Mouse (Mus musculus) layer of hippocampus, adult 2 months (tissue): ENCODE measurements around the gene N4bp2. TPM values are rescaled to one million over a fixed set of nuclear protein-coding genes. Genes with fewer than 3 reads are reported as not detected.

Experiments
- DNase-seq, 2 experiments: peaks; one replicate each; pipeline ENCODE4 v3.0.0; 2022; ENCODE audit warnings: low spot score in 2 of 2
- H3K27ac ChIP-seq: fragments of 200-600 bp; 2 replicates; pipeline ENCODE4 v1.8.1; 2022
- H3K4me3 ChIP-seq: fragments of 200-600 bp; 2 replicates; pipeline ENCODE4 v1.8.1; 2022; ENCODE audit warnings: mild to moderate bottlenecking
- CTCF ChIP-seq: fragments of 200-600 bp; conservative IDR thresholded peaks from 2 replicates; pipeline ENCODE4 v1.8.1; 2022; ENCODE audit warnings: antibody characterized with exemption, mild to moderate bottlenecking, moderate library complexity
- total RNA-seq, 2 experiments: library from RNA; stranded (reverse); gene quantifications; 2 replicates each; pipeline ENCODE4 v1.2.3; 2021

The N4bp2 gene
- total RNA-seq, 2 experiments from 2014 or later: 9.7 to 11.9 TPM

DNA sequence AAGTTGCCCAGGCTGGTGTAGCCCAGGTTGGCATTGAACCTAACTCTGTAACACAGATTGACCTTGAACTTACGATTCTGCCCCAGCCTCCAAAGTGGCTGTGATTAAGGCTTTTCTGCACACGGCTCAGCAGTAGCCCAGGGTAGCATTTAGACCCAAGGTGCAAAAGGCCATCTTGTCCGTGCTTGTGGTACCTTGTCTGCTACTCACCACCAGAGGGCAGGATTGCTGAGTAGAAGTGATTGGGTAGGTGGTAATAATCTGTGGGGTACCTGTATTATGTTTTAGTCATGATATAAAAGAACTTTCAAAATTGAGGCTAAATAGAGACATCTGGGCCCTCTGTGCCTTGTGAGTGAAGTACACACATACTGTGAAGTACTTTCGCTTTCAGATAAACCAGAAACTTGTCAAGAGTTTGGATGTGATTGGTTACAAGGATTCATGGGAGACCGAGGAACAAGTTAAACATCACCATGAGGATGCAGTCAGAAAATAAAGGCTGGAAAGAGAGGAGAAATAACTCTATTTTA is 60.3 kb downstream of the N4bp2 start:
- peak in 1 of 2 experiments; percentile 35 for DNase-seq
- H3K4me3 ChIP-seq: no peak overlapping the region
- TF ChIP-seq CTCF: peak; percentile 86
- no peak overlapping the region for H3K27ac ChIP-seq

DNA sequence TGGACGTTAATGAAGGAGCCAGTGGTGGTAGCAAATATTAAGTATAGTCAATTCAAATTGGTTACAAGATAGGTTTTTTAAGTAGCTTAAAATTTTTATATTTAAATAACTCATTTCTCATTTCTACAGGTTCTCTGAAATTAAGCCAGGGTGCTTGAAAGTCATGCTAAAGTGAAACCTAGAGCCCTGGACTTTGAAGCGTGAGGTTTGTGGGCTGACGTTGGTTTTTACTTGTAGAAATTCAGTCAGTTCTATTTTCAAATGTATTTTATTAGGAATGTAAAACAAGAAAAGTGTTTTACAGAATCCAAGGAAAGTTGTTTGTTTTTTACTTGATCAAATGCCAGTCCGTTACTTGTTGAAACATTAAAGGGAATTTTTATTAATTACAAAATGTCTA is 63.2 kb downstream of the N4bp2 start:
- TF ChIP-seq CTCF: no peak
- no peak overlapping the region for H3K4me3 ChIP-seq
- no peak for DNase-seq
- no peak overlapping the region for H3K27ac ChIP-seq

DNA sequence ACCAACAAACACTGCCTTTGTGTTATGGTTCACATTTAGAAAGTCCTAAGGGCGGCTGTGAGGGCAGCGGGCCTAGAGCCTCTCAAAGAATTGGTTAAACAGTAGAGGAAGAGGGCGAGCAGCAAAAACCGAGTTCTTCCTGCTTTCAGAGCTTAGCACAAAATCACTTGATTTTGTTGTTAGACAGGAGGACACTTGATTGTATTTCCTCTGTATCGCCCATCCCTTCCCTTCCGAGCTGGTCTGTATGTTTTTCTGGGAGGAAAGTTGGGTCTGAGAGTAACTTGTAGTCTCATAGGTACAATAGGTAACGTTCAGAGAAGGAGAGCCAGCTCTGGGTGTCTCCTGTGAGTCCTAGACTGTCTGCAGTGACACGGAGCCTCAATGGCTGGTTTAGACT is 63.8 kb downstream of the N4bp2 start:
- DNase-seq: no peak
- H3K27ac ChIP-seq: no peak overlapping the region
- TF ChIP-seq CTCF: no peak
- no peak overlapping the region for H3K4me3 ChIP-seq

DNA sequence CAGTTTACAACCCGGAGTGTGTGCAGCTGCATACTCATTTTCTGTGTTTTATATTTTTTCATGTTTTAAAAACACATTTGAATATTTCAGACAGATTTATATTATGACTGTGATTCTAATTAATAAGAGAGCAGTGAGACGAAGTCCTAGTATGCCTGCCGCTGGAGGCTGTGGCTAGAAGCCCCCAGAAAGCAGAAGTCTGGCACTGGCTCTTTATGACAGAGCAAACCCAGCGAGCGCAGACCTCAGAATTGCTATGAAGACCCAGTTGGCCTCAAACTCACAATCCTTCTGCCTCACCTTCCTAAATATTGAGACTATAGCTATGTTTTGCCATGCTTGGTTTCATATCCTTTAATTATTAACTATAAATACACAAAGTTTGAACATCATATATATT is 64.9 kb downstream of the N4bp2 start:
- no peak overlapping the region for H3K4me3 ChIP-seq

DNA sequence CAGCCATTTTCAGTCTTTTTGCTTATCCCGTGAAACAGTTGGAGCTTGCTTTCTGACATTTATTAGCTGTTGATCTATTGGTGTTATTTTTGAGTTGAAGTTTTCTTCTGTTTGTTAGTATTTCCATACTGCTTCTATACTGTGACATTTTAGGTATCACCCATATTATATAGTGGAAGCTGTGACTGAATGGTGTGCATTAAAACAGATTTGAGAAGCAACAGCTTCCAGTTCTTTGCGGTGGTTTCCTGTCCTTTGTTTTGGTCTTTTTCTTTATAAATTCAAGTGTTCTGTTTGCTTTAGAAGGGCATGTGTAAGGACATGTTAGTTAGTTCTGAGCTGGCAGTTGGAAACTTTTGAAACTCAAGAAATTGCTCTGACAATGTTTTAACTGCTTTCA is 65.7 kb downstream of the N4bp2 start:
- Histone ChIP-seq H3K27ac (no peak overlapping the region), H3K4me3 (no peak overlapping the region)
- no peak for DNase-seq
- no peak for TF ChIP-seq CTCF

More for the DNA sequence above, 64.9 kb downstream of the N4bp2 start:
- no peak for TF ChIP-seq CTCF
- H3K27ac ChIP-seq: no peak overlapping the region
- no peak for DNase-seq

DNA sequence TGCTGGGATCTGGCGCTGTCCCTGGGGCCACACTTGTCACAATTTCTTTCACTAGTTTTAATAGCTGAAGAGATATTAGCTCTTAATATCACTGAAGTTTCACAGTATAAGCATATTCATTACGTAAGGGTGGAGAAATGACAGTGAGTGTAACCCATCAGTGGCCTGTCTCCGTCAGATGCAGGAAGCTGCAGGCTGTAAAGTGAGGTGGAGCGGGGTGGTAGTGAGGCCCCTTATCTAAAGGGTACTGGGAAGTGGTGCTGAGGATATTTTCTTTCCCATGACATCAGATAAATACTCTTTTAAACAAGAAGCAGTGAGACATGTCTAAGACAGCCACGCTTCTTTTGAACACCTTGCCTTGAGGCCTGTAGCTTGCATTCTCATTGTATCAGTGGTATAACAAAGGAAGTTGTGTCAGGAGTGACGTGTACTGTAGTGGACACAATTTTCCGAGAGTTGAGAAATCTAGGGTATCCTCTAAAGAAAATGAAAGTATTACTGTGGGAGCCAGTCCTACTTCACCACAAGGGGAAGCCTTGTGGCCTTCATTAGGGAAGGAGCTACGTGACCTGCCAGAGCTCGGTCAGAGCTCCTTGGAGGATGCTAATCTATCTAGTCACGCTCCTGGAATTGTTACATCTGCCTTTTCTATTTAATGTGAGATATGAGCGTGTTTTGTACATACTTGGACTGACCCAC is 68.7 kb downstream of the N4bp2 start:
- TF ChIP-seq CTCF: peak; percentile 19
- no peak overlapping the region for H3K4me3 ChIP-seq
- no peak for DNase-seq
- no peak overlapping the region for H3K27ac ChIP-seq

DNA sequence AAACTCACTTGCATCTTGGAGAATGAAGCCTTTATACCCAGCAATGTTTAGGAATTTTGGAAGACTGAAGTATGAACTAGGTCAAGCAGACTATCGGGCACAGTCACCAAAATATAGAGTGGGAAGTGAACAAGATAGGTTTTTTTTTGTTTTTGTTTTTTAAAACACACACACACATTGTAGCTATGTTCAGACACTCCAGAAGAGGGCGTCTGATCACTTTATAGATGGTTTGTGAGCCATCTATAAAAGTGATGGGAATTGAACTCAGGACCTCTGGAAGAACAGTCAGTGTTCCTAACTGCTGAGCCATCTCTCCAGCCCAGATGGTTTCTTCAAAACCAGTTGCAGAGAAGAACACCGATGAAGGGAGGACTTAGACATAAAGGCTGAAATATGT is 69.8 kb downstream of the N4bp2 start:
- Histone ChIP-seq H3K4me3 (no peak overlapping the region), H3K27ac (no peak overlapping the region)
- DNase-seq: no peak
- TF ChIP-seq CTCF: 0 out of 2 replicates have a peak, but pooled peaks have one; percentile 9

DNA sequence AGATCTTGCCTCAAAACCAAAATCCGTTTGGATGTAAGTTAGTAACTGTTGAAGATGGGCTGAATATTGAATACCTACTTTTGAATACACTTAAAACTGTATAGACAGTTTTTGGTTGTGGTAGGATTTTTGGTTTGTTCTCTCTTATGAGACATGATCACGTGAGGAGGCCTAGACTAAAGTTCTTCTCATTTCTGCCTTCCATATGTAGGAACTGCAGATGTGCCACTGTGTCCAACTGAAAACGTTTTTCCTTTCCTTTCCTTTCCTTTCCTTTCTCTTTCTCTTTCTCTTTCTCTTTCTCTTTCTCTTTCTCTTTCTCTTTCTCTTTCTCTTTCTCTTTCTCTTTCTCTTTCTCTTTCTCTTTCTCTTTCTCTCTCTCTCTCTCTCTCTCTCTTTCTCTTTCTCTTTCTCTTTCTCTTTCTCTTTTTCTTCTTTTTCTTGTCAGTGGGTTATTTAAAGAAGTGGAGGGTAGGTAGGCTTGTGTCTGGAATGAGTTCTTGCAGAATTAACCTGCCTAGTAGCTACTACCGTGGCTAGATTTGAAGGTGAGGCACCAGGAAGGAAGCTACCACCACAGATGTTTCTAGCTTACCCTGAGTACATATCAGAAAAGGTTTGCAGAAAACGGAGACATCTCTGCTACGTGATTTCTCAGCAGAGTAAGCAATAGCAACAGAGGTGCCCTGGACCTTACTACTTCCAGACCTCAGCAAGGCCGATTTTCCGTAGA is 70.6 kb downstream of the N4bp2 start:
- Histone ChIP-seq H3K4me3 (no peak overlapping the region), H3K27ac (no peak overlapping the region)
- DNase-seq: no peak
- TF ChIP-seq CTCF: no peak

DNA sequence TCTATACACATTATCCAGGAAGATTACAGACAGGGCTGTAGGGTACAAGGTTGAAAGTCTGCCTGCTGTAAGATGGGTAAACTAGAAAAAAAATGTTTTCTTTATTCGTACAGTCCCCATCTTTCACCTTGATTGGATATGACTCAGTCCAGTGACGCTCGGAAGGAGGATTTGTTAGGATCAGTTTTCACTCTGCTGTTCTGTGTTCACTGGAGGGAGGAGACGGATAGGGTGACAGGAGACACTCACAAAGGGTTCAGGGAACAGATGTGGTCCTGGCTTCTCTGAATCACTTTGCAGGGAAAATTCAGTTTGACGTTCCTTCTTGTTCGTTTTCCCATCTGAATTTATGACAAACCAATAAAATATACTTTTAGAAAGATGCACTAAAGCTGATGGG is 74.7 kb downstream of the N4bp2 start:
- no peak for DNase-seq
- no peak for TF ChIP-seq CTCF
- Histone ChIP-seq H3K4me3 (no peak overlapping the region), H3K27ac (no peak overlapping the region)

DNA sequence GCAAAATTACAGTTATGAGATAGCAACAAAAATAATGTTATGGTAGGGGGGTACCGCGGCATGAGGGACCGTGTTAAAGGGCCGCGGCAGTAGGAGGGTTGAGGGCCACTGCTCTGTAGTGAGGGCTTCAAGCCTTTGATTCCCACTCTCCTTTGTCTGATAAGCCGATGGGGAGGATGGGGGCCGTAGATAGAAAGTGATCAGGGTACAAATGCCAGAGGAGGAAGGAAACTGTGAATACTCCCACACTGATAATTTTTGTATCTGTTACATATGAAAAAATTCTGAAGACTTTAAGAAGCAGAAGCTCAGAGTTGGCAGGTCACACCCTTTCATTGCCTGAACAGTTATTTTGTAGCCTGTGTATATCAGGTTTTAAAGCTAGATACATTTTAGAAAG is 79.6 kb downstream of the N4bp2 start:
- Histone ChIP-seq H3K4me3 (no peak overlapping the region), H3K27ac (no peak overlapping the region)
- TF ChIP-seq CTCF: no peak
- DNase-seq: no peak

DNA sequence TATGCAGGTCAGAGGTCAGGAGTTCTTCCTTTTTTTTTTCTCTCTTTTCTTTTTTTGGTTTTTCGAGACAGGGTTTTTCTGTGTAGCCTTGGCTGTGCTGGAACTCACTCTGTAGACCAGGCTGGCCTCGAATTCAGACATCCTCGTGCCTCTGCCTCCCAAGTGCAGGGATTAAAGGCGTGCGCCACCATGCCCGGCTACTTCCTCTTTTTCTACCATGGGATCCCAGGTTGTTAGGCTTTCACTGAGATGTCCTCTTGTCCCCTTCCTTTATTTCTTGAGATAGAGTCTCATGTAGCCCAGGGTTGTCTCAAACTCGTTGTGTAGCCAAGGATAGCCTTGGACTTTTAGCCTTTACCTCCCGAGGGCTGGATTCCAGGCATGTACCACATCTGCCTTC is 83.2 kb downstream of the N4bp2 start:
- Histone ChIP-seq H3K27ac (no peak overlapping the region), H3K4me3 (no peak overlapping the region)
- no peak for DNase-seq
- TF ChIP-seq CTCF: no peak

DNA sequence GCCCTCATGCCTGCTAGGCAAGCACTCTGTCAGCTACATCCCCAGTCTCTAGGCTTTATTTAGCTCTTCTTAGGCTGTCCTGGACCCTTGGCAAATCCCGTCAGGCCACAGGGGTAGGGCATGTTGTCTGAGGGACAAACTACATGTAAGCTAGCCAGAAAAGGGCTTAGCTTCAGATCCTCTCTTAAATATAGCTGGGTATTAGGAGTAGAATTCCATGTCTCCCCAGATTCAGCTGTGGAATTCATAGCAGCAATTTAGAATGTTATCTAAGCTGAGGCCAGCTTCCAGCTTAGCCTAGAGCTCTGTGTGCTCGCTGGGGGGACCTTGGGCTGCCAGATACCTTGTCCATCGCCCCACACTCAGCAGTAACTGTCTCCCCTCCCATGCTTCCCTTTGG is 83.6 kb downstream of the N4bp2 start:
- TF ChIP-seq CTCF: no peak
- Histone ChIP-seq H3K4me3 (no peak overlapping the region), H3K27ac (no peak overlapping the region)
- DNase-seq: no peak

DNA sequence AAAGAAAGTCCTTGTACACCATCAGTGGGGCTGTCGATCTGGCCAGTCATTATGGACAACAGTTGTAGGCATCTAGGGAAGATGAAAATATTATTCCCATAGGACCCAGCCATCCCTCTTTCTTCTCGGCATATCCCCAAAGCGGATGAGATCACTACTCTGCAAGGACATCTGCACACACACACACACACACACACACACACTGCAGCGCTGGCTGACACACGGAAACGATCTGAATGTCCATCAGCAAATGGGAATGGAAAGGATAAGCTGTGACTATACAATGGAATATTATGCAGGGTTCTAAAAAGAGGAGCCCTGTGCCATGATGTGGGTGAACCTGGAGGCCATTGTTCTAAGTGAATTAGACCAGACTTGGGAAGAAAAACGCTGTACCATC is 84.3 kb downstream of the N4bp2 start:
- Histone ChIP-seq H3K27ac (no peak overlapping the region), H3K4me3 (no peak overlapping the region)
- no peak for TF ChIP-seq CTCF
- no peak for DNase-seq

DNA sequence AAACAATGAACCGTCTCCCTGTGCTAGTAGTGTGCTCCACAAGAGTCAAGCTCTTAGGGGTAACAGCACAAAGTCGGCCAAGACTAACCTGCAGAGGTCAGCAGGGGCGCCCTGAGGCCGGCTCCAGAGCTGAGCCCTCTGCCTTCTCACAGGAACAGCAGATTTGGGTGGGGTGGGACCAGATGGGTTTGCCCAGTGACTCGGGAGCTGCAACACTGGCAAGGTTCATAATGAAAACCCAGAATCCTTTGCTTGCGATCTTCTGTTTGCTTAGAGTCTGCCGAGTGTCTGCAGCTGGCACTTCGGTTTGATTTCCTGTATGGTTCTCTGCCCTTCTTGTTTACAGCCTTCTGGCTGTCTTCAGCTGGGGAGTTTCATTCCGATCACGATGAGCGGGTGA is 87.4 kb downstream of the N4bp2 start:
- H3K4me3 ChIP-seq: no peak overlapping the region
- TF ChIP-seq CTCF: no peak
- DNase-seq: no peak

More for the DNA sequence above, 87.4 kb downstream of the N4bp2 start:
- H3K27ac ChIP-seq: no peak overlapping the region
